Mouse (Mus musculus): ENCODE measurements around the gene Ercc8. TPM values are rescaled to one million over a fixed set of nuclear protein-coding genes. Genes with fewer than 3 reads are reported as not detected.

The Ercc8 gene
- polyA plus RNA-seq, 1 experiment from 2014 or later, result 22.9 TPM

GRCm38 (mm10) chr13:108195474-108195873 is 36.9 kb downstream of the Ercc8 start:
- no peak overlapping the region for H3K4me3 ChIP-seq
- no peaks in the 10 kb centered on the region for H3K9me3 ChIP-seq
- no peaks in the 10 kb centered on the region for H3K4me1 ChIP-seq
- no peak overlapping the region for H3K27ac ChIP-seq
- peaks cover 18% of the 10 kb centered on the region; the same call in 1 of the 2 replicates for H3K36me3 ChIP-seq
- no peaks in the 10 kb centered on the region for H3K27me3 ChIP-seq
- H3K9ac ChIP-seq, result no peak overlapping the region
- no peak overlapping the region for H3K4me2 ChIP-seq
- WGBS, result 87% methylated on average over 6 of the region's 6 CpGs
- ATAC-seq (ENCODE audit: insufficient number of reproducible peaks, insufficient read depth, low FRiP score, low TSS enrichment, low read depth), result no peak

- Histone ChIP-seq H3K9me3 (no peaks in the 10 kb centered on the region), H3K4me3 (no peak overlapping the region), H3K4me2 (no peak overlapping the region), H3K4me1 (no peaks in the 10 kb centered on the region), H3K9ac (no peak overlapping the region), H3K27ac (no peak overlapping the region), H3K36me3 (no peaks in the 10 kb centered on the region), H3K27me3 (no peaks in the 10 kb centered on the region)
- WGBS, result 82% methylated on average over 3 of the region's 3 CpGs
- ATAC-seq (ENCODE audit: insufficient number of reproducible peaks, insufficient read depth, low FRiP score, low TSS enrichment, low read depth), result no peak
Measured at GRCm38 (mm10) chr13:108204857-108205256, 46.3 kb downstream of the Ercc8 start.

GRCm38 (mm10) chr13:108207447-108207846 is 48.9 kb downstream of the Ercc8 start:
- no peaks in the 10 kb centered on the region for H3K9me3 ChIP-seq
- no peaks in the 10 kb centered on the region for H3K27me3 ChIP-seq
- H3K9ac ChIP-seq, result no peak overlapping the region
- no peaks in the 10 kb centered on the region for H3K36me3 ChIP-seq
- no peak for ATAC-seq (ENCODE audit: insufficient number of reproducible peaks, insufficient read depth, low FRiP score, low TSS enrichment, low read depth)
- H3K4me3 ChIP-seq, result no peak overlapping the region
- WGBS, result 85% methylated on average over 2 of the region's 2 CpGs
- no peak overlapping the region for H3K27ac ChIP-seq
- no peak overlapping the region for H3K4me2 ChIP-seq
- H3K4me1 ChIP-seq, result no peaks in the 10 kb centered on the region

GRCm38 (mm10) chr13:108208090-108208489 is 49.6 kb downstream of the Ercc8 start:
- Histone ChIP-seq H3K27ac (no peak overlapping the region), H3K27me3 (peaks cover 1% of the 10 kb centered on the region), H3K4me1 (no peaks in the 10 kb centered on the region), H3K9me3 (no peaks in the 10 kb centered on the region), H3K9ac (no peak overlapping the region), H3K4me3 (no peak overlapping the region), H3K4me2 (no peak overlapping the region), H3K36me3 (no peaks in the 10 kb centered on the region)
- 63% methylated on average over 5 of the region's 5 CpGs for WGBS
- no peak for ATAC-seq (ENCODE audit: insufficient number of reproducible peaks, insufficient read depth, low FRiP score, low TSS enrichment, low read depth)

- Histone ChIP-seq H3K4me1 (peaks cover 12% of the 10 kb centered on the region), H3K27me3 (peaks cover 27% of the 10 kb centered on the region), H3K27ac (no peak overlapping the region), H3K9me3 (no peaks in the 10 kb centered on the region), H3K4me3 (no peak overlapping the region), H3K36me3 (no peaks in the 10 kb centered on the region), H3K9ac (no peak overlapping the region), H3K4me2 (no peak overlapping the region)
- ATAC-seq (ENCODE audit: insufficient number of reproducible peaks, insufficient read depth, low FRiP score, low TSS enrichment, low read depth), result no peak
- 92% methylated on average over 8 of the region's 8 CpGs for WGBS
Measured at GRCm38 (mm10) chr13:108210960-108211359, 52.4 kb downstream of the Ercc8 start.

GRCm38 (mm10) chr13:108212397-108213018 is 54.0 kb downstream of the Ercc8 start:
- WGBS, result 47% methylated on average over 5 of the region's 5 CpGs
- ATAC-seq (ENCODE audit: insufficient number of reproducible peaks, insufficient read depth, low FRiP score, low TSS enrichment, low read depth), result no peak

GRCm38 (mm10) chr13:108214081-108214484 is 55.6 kb downstream of the Ercc8 start, which contains the start of gene Elovl7:
TSS of gene Elovl7 (plus strand) at chr13:108214404.
- Histone ChIP-seq H3K27ac (no peak within 1 kb of the TSS), H3K4me3 (peak within 1 kb of the TSS; percentile 69), H3K27me3 (peaks cover 49% of the 10 kb centered on the region), H3K9me3 (no peaks in the 10 kb centered on the region), H3K36me3 (no peaks in the 10 kb centered on the region), H3K9ac (peak within 1 kb of the TSS; percentile 74), H3K4me2 (peak within 1 kb of the TSS; percentile 100), H3K4me1 (peaks cover 12% of the 10 kb centered on the region)
- WGBS, result 1% methylated on average over 40 of the region's 40 CpGs
- peak; percentile 88 for ATAC-seq (ENCODE audit: insufficient number of reproducible peaks, insufficient read depth, low FRiP score, low TSS enrichment, low read depth)

More at GRCm38 (mm10) chr13:108212397-108213018, 54.0 kb downstream of the Ercc8 start:
- no peak overlapping the region for H3K27ac ChIP-seq
- H3K4me2 ChIP-seq, result no peak overlapping the region
- no peaks in the 10 kb centered on the region for H3K9me3 ChIP-seq
- H3K36me3 ChIP-seq, result no peaks in the 10 kb centered on the region
- H3K27me3 ChIP-seq, result peaks cover 41% of the 10 kb centered on the region
- no peak overlapping the region for H3K4me3 ChIP-seq
- no peak overlapping the region for H3K9ac ChIP-seq
- peaks cover 12% of the 10 kb centered on the region for H3K4me1 ChIP-seq

- H3K27ac ChIP-seq, result no peak overlapping the region
- peak overlapping the region; percentile 69 for H3K4me3 ChIP-seq
- H3K9ac ChIP-seq, result peak overlapping the region; percentile 74
- peak overlapping the region; percentile 100 for H3K4me2 ChIP-seq
- ATAC-seq (ENCODE audit: insufficient number of reproducible peaks, insufficient read depth, low FRiP score, low TSS enrichment, low read depth), result peak; percentile 65
- H3K36me3 ChIP-seq, result no peaks in the 10 kb centered on the region
- under 1% methylated on average over 45 of the region's 50 CpGs for WGBS
- H3K27me3 ChIP-seq, result peaks cover 53% of the 10 kb centered on the region
- peaks cover 12% of the 10 kb centered on the region for H3K4me1 ChIP-seq
- H3K9me3 ChIP-seq, result no peaks in the 10 kb centered on the region
Measured at GRCm38 (mm10) chr13:108214485-108215107, 56.1 kb downstream of the Ercc8 start.

GRCm38 (mm10) chr13:108215231-108215780 is 56.8 kb downstream of the Ercc8 start:
- no peaks in the 10 kb centered on the region for H3K36me3 ChIP-seq
- peak overlapping the region; percentile 74 for H3K9ac ChIP-seq
- no peak overlapping the region for H3K27ac ChIP-seq
- peaks cover 12% of the 10 kb centered on the region for H3K4me1 ChIP-seq
- 3% methylated on average over 12 of the region's 12 CpGs for WGBS
- peak overlapping the region; percentile 100 for H3K4me2 ChIP-seq
- H3K27me3 ChIP-seq, result peaks cover 56% of the 10 kb centered on the region
- ATAC-seq (ENCODE audit: insufficient number of reproducible peaks, insufficient read depth, low FRiP score, low TSS enrichment, low read depth), result no peak
- H3K9me3 ChIP-seq, result no peaks in the 10 kb centered on the region
- peak overlapping the region; percentile 69 for H3K4me3 ChIP-seq

GRCm38 (mm10) chr13:108219773-108220172 is 61.2 kb downstream of the Ercc8 start:
- no peak overlapping the region for H3K4me2 ChIP-seq
- ATAC-seq (ENCODE audit: insufficient number of reproducible peaks, insufficient read depth, low FRiP score, low TSS enrichment, low read depth), result no peak
- no peaks in the 10 kb centered on the region for H3K36me3 ChIP-seq
- H3K27ac ChIP-seq, result no peak overlapping the region
- no peaks in the 10 kb centered on the region for H3K9me3 ChIP-seq
- 75% methylated on average over 7 of the region's 7 CpGs for WGBS
- H3K9ac ChIP-seq, result no peak overlapping the region
- H3K4me1 ChIP-seq, result peaks cover 8% of the 10 kb centered on the region
- peaks cover 41% of the 10 kb centered on the region for H3K27me3 ChIP-seq
- H3K4me3 ChIP-seq, result no peak overlapping the region

- Histone ChIP-seq H3K9ac (no peak overlapping the region), H3K36me3 (no peaks in the 10 kb centered on the region), H3K4me3 (no peak overlapping the region), H3K9me3 (no peaks in the 10 kb centered on the region), H3K27me3 (no peaks in the 10 kb centered on the region), H3K27ac (no peak overlapping the region), H3K4me1 (no peaks in the 10 kb centered on the region), H3K4me2 (no peak overlapping the region)
- 75% methylated on average over 3 of the region's 3 CpGs for WGBS
- ATAC-seq (ENCODE audit: insufficient number of reproducible peaks, insufficient read depth, low FRiP score, low TSS enrichment, low read depth), result no peak
Measured at GRCm38 (mm10) chr13:108229191-108229590, 70.7 kb downstream of the Ercc8 start.
